Mouse (Mus musculus) liver, embryonic 13.5 days (tissue): ENCODE data around the gene Mtf1. TPM values are rescaled to one million over a fixed set of nuclear protein-coding genes. Genes with fewer than 3 reads are reported as not detected.

ENCODE experiments used
- ATAC-seq: fragments of 200-750 bp; cut with Nextera tagmentation; 2 replicates; pipeline ENCODE4 v1.8.0; 2017; ENCODE audit warnings: low read depth, mild to moderate bottlenecking, moderate number of reproducible peaks, moderate library complexity
- DNase-seq: peaks from one replicate; pipeline ENCODE4 v3.0.0; 2022
- H3K27ac ChIP-seq: fragments of 300-500 bp; sonication (generic); 2 replicates; pipeline ENCODE4 v1.5.1; 2015; ENCODE audit warnings: moderate library complexity, mild to moderate bottlenecking, inconsistent platforms
- H3K27me3 ChIP-seq: fragments of 300-500 bp; sonication (generic); 2 replicates; pipeline ENCODE4 v1.6.1; 2015; ENCODE audit warnings: mild to moderate bottlenecking, inconsistent platforms
- H3K36me3 ChIP-seq: fragments of 300-500 bp; sonication (generic); 2 replicates; pipeline ENCODE4 v1.6.1; 2015; ENCODE audit warnings: mild to moderate bottlenecking, inconsistent platforms
- H3K4me1 ChIP-seq: fragments of 300-500 bp; sonication (generic); replicated peaks from 2 replicates; pipeline ENCODE4 v1.6.1; 2015; ENCODE audit warnings: inconsistent platforms
- H3K4me2 ChIP-seq: fragments of 300-500 bp; sonication (generic); 2 replicates; pipeline ENCODE4 v1.6.1; 2015; ENCODE audit warnings: inconsistent platforms, mild to moderate bottlenecking, moderate library complexity
- H3K4me3 ChIP-seq: fragments of 300-500 bp; sonication (generic); replicated peaks from 2 replicates; pipeline ENCODE4 v1.5.1; 2015; ENCODE audit warnings: mild to moderate bottlenecking, inconsistent platforms
- H3K9ac ChIP-seq: fragments of 300-500 bp; sonication (generic); 2 replicates; pipeline ENCODE4 v1.6.1; 2015; ENCODE audit warnings: mild to moderate bottlenecking, inconsistent platforms
- H3K9me3 ChIP-seq: fragments of 300-500 bp; sonication (generic); replicated peaks from 2 replicates; pipeline ENCODE4 v1.6.1; 2016; ENCODE audit warnings: inconsistent platforms
- whole genome bisulfite sequencing: fragments of 180-500 bp; shearing (Covaris S2); methylation state at CpG from one replicate; pipeline ENCODE4 v1.1.7; 2015; ENCODE audit not compliant: insufficient replicate concordance; 5-methylcytosine and 5-hydroxymethylcytosine counted together
- polyA plus RNA-seq: library from polyadenylated mRNA; unstranded; fragments of >200 nt; fragmentation: Nextera tagmentation; extraction: Ambion mirVana; gene quantifications from 2 replicates; pipeline ENCODE4 v1.2.1, GENCODE M21; 2015

The Mtf1 gene
- polyA plus RNA-seq, 1 experiment from 2014 or later: 14.4 TPM

DNA sequence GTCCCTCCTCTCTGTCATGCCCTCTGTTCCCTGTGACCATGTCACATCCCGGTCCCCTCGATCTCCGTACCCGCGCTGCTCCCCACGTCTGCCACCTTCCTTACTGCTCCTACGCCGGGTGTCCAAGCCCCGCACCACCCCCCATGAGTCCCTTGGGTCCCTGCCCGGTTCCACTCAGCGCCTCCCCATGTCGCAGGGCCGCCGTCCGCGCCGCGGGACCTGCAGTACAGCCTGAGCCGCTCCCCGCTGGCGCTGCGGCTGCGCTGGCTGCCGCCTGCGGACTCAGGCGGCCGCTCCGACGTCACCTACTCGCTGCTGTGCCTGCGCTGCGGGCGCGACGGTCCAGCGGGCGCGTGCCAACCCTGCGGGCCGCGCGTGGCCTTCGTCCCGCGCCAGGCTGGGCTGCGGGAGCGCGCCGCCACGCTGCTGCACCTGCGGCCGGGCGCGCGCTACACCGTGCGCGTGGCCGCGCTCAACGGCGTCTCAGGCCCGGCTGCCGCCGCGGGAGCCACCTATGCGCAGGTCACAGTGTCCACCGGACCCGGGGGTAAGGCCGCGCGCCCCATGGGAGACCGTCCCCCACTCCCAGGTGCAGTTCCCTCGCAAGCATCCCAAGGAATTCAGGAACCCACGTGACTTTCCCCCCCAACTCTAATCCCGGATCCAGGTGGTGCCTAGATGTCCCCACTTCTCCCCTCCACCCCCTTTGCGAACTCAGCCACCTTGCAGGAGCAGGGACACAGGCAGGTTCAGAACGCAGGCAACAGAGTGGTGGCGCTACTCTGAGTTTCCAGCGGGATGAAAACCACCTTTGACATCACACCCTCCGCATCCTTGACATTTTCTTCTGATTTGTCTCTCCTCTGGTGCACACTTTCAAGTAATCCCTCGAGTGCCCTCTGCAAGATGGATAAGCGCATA, 92.9 kb downstream of the Mtf1 start:
- H3K36me3 ChIP-seq: no peaks in the 10 kb centered on the region
- DNase-seq (no peak), ATAC-seq (no peak)
- H3K27me3 ChIP-seq: peaks cover 86% of the 10 kb centered on the region
- no peaks in the 10 kb centered on the region for H3K9me3 ChIP-seq
- H3K4me1 ChIP-seq: peaks cover 12% of the 10 kb centered on the region
- 3% methylated on average over 83 of the region's 83 CpGs for WGBS
- no peak overlapping the region for H3K27ac ChIP-seq
- H3K9ac ChIP-seq: no peak overlapping the region
- peak overlapping the region; percentile 52 for H3K4me2 ChIP-seq
- peak overlapping the region; percentile 43 for H3K4me3 ChIP-seq

DNA sequence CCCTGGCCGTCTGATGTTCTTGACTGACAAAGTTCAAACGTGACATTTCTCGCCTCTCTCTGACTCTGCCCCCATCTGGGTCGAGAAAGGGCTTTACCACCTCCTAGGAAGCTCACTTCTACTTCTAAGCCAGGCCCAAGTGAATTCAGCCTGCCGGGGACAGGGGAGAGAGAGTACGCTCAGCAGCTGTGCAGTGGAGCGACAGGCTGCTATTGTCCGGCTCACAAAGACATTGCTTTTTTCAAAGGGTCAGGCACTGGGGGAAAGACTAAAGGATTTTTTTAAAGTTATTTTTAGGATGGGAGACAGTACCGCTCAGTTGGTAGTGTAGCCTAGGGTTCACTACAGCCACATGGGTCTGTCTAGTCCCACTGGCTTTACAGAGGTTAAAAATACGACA, 96.5 kb downstream of the Mtf1 start:
- no peak for ATAC-seq

More for the DNA sequence above, 96.5 kb downstream of the Mtf1 start:
- 64% methylated on average over 10 of the region's 10 CpGs for WGBS
- no peak overlapping the region for H3K4me2 ChIP-seq
- DNase-seq: no peak
- H3K9me3 ChIP-seq: no peaks in the 10 kb centered on the region
- no peaks in the 10 kb centered on the region for H3K36me3 ChIP-seq
- H3K27ac ChIP-seq: no peak overlapping the region
- no peak overlapping the region for H3K4me3 ChIP-seq
- H3K9ac ChIP-seq: no peak overlapping the region
- H3K4me1 ChIP-seq: peaks cover 15% of the 10 kb centered on the region
- peaks cover 72% of the 10 kb centered on the region for H3K27me3 ChIP-seq

Other genes starting within 250 kb of the Mtf1 start
- gene 3100002H09Rik, start 191.3 kb upstream of the Mtf1 start, polyA plus RNA-seq: not detected in 2 replicates
- not detected in 2 replicates for gene Pou3f1, start 145.3 kb upstream of the Mtf1 start, polyA plus RNA-seq
- gene Utp11, start 108.5 kb upstream of the Mtf1 start, polyA plus RNA-seq: 37.5 and 48.1 TPM in 2 replicates
- 3.1 and 3.6 TPM in 2 replicates for gene Fhl3, start 101.4 kb upstream of the Mtf1 start, polyA plus RNA-seq
- 91.3 and 101 TPM in 2 replicates for gene Sf3a3, start 87.3 kb upstream of the Mtf1 start, polyA plus RNA-seq
- 43.2 and 49.7 TPM in 2 replicates for gene Inpp5b, start 60.3 kb upstream of the Mtf1 start, polyA plus RNA-seq
- 20.0 and 23.2 TPM in 2 replicates for gene Yrdc, start 48.6 kb downstream of the Mtf1 start, polyA plus RNA-seq
- 12.1 and 15.3 TPM in 2 replicates for gene 1110065P20Rik, start 49.1 kb downstream of the Mtf1 start, polyA plus RNA-seq
- 0.03 and 0.05 TPM in 2 replicates for gene Maneal, start 60.1 kb downstream of the Mtf1 start, polyA plus RNA-seq
- not detected in 2 replicates for gene Epha10, start 78.8 kb downstream of the Mtf1 start, polyA plus RNA-seq
- gene 9930104L06Rik, start 134.9 kb downstream of the Mtf1 start, polyA plus RNA-seq: 6.6 and 7.6 TPM in 2 replicates
- 142 and 161 TPM in 2 replicates for gene Cdca8, start 137.2 kb downstream of the Mtf1 start, polyA plus RNA-seq
- gene Rspo1, start 184.3 kb downstream of the Mtf1 start, polyA plus RNA-seq: 0.51 and 0.70 TPM in 2 replicates
- 48.8 and 57.2 TPM in 2 replicates for gene Gnl2, start 214.5 kb downstream of the Mtf1 start, polyA plus RNA-seq